Mouse (Mus musculus): Measurements from ENCODE around the gene Fndc9.

Fndc9 gene

GRCm38 (mm10) chr11:46276168-46276567 lies 40.8 kb downstream of the Fndc9 start:
- no peak for DNase-seq (ENCODE audit: low spot score)

- no peak for DNase-seq (ENCODE audit: low spot score)
Observed at GRCm38 (mm10) chr11:46276778-46277177, 41.4 kb downstream of the Fndc9 start.

- no peak for DNase-seq (ENCODE audit: low spot score)
Observed at GRCm38 (mm10) chr11:46278140-46278539, 42.8 kb downstream of the Fndc9 start.

DNA sequence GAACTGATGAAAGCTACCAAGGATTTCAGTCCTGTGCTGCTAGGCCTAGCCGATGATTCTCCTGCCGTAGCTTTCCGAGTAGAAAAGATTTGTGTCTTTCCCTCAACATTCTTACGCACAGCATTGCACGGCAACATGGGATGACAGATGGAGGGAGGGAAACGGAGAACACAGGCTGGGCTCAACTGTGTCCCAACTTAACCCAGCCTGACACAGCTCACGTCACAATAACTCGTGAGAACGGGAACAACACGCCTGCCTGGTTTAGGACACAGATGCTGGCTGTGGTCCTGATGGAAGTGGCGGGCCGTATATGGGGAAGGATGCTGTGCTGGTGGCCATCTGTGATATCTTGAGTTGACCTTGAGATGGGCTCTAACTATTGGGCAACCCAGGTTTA lies 43.4 kb downstream of the Fndc9 start:
- DNase-seq (ENCODE audit: low spot score) = no peak

DNA sequence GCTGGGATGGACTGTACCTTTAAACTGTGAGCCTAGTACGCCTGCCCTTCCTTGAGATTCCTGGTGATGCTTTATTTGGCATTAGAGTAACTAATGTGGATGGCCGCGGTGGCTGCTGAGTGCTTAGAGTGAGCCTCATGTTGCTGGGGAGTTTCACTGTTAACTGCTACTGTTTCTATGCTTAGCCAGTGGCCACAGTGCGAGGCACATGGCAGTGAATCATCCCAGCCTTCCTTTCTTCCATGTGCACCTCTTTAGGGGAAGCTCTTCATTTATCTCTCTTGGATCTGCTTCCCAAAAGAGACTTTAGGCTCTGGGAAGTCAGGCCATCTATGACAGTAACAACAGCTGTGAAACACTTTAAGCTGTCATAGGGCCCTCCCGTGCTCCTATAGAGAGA lies 47.3 kb downstream of the Fndc9 start:
- DNase-seq (ENCODE audit: low spot score) = no peak

GRCm38 (mm10) chr11:46283800-46284199 lies 48.5 kb downstream of the Fndc9 start:
- no peak for DNase-seq (ENCODE audit: low spot score)

GRCm38 (mm10) chr11:46286803-46287202 lies 51.5 kb downstream of the Fndc9 start:
- no peak for DNase-seq (ENCODE audit: low spot score)

DNA sequence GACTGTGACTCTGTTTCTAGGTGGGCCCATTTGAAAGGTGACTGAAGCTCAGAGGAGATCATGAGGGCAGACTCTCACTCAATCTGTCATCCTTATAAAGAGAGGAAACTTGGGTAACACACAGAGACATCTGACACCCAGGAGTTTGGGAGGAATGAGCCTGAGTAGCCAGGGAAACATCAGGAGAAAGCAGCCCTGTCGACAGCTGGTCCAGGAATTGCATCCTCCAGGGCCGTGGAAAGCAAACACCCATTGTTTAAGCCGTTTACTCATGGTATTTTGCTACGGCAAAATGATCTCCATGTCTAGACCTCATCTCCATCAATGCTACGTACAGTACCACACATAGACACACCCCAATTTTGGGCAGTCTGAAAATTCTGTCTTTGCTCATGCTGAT lies 52.8 kb downstream of the Fndc9 start:
- no peak for DNase-seq (ENCODE audit: low spot score)

DNA sequence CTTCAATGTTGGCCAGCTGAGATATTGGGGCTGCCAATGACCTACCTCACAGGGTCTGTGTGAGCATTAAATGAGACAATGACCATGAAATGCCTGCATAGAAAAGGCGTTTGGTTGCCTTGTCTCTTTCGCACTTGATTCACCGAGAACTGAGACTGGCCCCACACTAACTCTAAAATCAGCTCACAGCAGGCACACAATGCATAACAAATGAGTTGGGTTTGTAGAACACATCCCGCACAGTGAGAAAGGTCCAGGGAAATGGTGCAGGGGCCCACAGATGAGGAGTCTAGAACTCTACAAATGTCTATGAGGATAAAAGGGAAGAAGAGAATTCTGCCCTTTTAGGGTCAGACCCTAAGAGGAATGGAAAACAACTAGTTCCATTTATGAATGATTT lies 53.7 kb downstream of the Fndc9 start:
- no peak for DNase-seq (ENCODE audit: low spot score)
